Mouse (Mus musculus): ENCODE data around the gene Kit. TPM values are rescaled to one million over a fixed set of nuclear protein-coding genes. Genes with fewer than 3 reads are reported as not detected.

Gene Kit
- polyA plus RNA-seq, 1 experiment from 2014 or later: 1.5 TPM

- in situ Hi-C loops (cut with MboI; ENCODE audit: low pct_unique_long_range_greater_than_20kb): no loop called here
- DNase-seq (ENCODE audit: low read depth, low spot score) (no peak), ATAC-seq (no peak)
- POLR2A ChIA-PET: no interaction called here
- TF ChIP-seq CTCF (IDR thresholded peaks at IDR 0.05): no peak
- no peaks in the 10 kb centered on the region for H3K27me3 ChIP-seq
- CTCF ChIA-PET: no interaction called here
These were observed 16.2 kb downstream of the Kit start for GRCm38 (mm10) chr5:75590961-75591360.

GRCm38 (mm10) chr5:75591567-75591966 is 16.9 kb downstream of the Kit start:
- POLR2A ChIA-PET: no interaction called here
- TF ChIP-seq CTCF (IDR thresholded peaks at IDR 0.05): no peak
- DNase-seq (ENCODE audit: low read depth, low spot score) (no peak), ATAC-seq (no peak)
- in situ Hi-C loops (cut with MboI; ENCODE audit: low pct_unique_long_range_greater_than_20kb): no loop called here
- H3K27me3 ChIP-seq: no peaks in the 10 kb centered on the region
- CTCF ChIA-PET: no interaction called here

- no peak for DNase-seq (ENCODE audit: low read depth, low spot score)
- ATAC-seq: no peak
- no peak for TF ChIP-seq CTCF (IDR thresholded peaks at IDR 0.05)
- in situ Hi-C loops (cut with MboI; ENCODE audit: low pct_unique_long_range_greater_than_20kb): no loop called here
- POLR2A ChIA-PET: no interaction called here
- CTCF ChIA-PET: no interaction called here
- no peaks in the 10 kb centered on the region for H3K27me3 ChIP-seq
These were observed 20.6 kb downstream of the Kit start for GRCm38 (mm10) chr5:75595319-75595718.

GRCm38 (mm10) chr5:75596211-75596610 is 21.5 kb downstream of the Kit start:
- ATAC-seq: no peak
- CTCF ChIA-PET: no interaction called here
- no peak for TF ChIP-seq CTCF (IDR thresholded peaks at IDR 0.05)
- in situ Hi-C loops (cut with MboI; ENCODE audit: low pct_unique_long_range_greater_than_20kb): no loop called here
- POLR2A ChIA-PET: no interaction called here
- DNase-seq (ENCODE audit: low read depth, low spot score): no peak
- H3K27me3 ChIP-seq: no peaks in the 10 kb centered on the region

- no peak for ATAC-seq
- in situ Hi-C loops (cut with MboI; ENCODE audit: low pct_unique_long_range_greater_than_20kb): no loop called here
- H3K27me3 ChIP-seq: no peaks in the 10 kb centered on the region
- no peak for TF ChIP-seq CTCF (IDR thresholded peaks at IDR 0.05)
- DNase-seq (ENCODE audit: low read depth, low spot score): no peak
- ChIA-PET POLR2A (no interaction called here), CTCF (no interaction called here)
These were observed 22.6 kb downstream of the Kit start for GRCm38 (mm10) chr5:75597316-75597715.

GRCm38 (mm10) chr5:75598491-75598890 is 23.8 kb downstream of the Kit start:
- DNase-seq (ENCODE audit: low read depth, low spot score) (no peak), ATAC-seq (no peak)
- CTCF ChIA-PET: no interaction called here
- no peak for TF ChIP-seq CTCF (IDR thresholded peaks at IDR 0.05)
- POLR2A ChIA-PET: no interaction called here
- no peaks in the 10 kb centered on the region for H3K27me3 ChIP-seq
- in situ Hi-C loops (cut with MboI; ENCODE audit: low pct_unique_long_range_greater_than_20kb): no loop called here

GRCm38 (mm10) chr5:75599991-75600390 is 25.3 kb downstream of the Kit start:
- ChIA-PET CTCF (no interaction called here), POLR2A (no interaction called here)
- DNase-seq (ENCODE audit: low read depth, low spot score) (no peak), ATAC-seq (no peak)
- in situ Hi-C loops (cut with MboI; ENCODE audit: low pct_unique_long_range_greater_than_20kb): no loop called here
- no peak for TF ChIP-seq CTCF (IDR thresholded peaks at IDR 0.05)
- H3K27me3 ChIP-seq: no peaks in the 10 kb centered on the region

GRCm38 (mm10) chr5:75604238-75604637 is 29.5 kb downstream of the Kit start:
- in situ Hi-C loops (cut with MboI; ENCODE audit: low pct_unique_long_range_greater_than_20kb): no loop called here
- no peaks in the 10 kb centered on the region for H3K27me3 ChIP-seq
- POLR2A ChIA-PET: no interaction called here
- DNase-seq (ENCODE audit: low read depth, low spot score): no peak
- TF ChIP-seq CTCF (IDR thresholded peaks at IDR 0.05): no peak
- CTCF ChIA-PET: no interaction called here
- ATAC-seq: no peak

- in situ Hi-C loops (cut with MboI; ENCODE audit: low pct_unique_long_range_greater_than_20kb): no loop called here
These were observed 32.2 kb downstream of the Kit start for GRCm38 (mm10) chr5:75606898-75607297.

GRCm38 (mm10) chr5:75607971-75608370 is 33.3 kb downstream of the Kit start:
- ChIA-PET CTCF (interaction anchor here (1.3 kb wide), 1 partner anchor 40 kb away, joined by 3 read pairs; no protein-coding TSS in a partner anchor), POLR2A (no interaction called here)
- no peaks in the 10 kb centered on the region for H3K27me3 ChIP-seq
- ATAC-seq (no peak), DNase-seq (ENCODE audit: low read depth, low spot score) (no peak)
- TF ChIP-seq CTCF (IDR thresholded peaks at IDR 0.05): no peak
- in situ Hi-C loops (cut with MboI; ENCODE audit: low pct_unique_long_range_greater_than_20kb): no loop called here

More at GRCm38 (mm10) chr5:75606898-75607297, 32.2 kb downstream of the Kit start:
- POLR2A ChIA-PET: no interaction called here
- ATAC-seq (no peak), DNase-seq (ENCODE audit: low read depth, low spot score) (no peak)
- TF ChIP-seq CTCF (IDR thresholded peaks at IDR 0.05): no peak
- CTCF ChIA-PET: no interaction called here
- H3K27me3 ChIP-seq: no peaks in the 10 kb centered on the region

- no peak for DNase-seq (ENCODE audit: low read depth, low spot score)
- CTCF ChIA-PET: interaction anchor here (1.4 to 1.9 kb wide), 2 partner anchors 9 to 13 kb away, joined by 3 to 6 read pairs; no protein-coding TSS in a partner anchor
- no peak for ATAC-seq
- no peaks in the 10 kb centered on the region for H3K27me3 ChIP-seq
- POLR2A ChIA-PET: no interaction called here
- in situ Hi-C loops (cut with MboI; ENCODE audit: low pct_unique_long_range_greater_than_20kb): no loop called here
- no peak for TF ChIP-seq CTCF (IDR thresholded peaks at IDR 0.05)
These were observed 37.7 kb downstream of the Kit start for GRCm38 (mm10) chr5:75612380-75612779.

- ChIA-PET CTCF (interaction anchor here (1.4 to 1.9 kb wide), 2 partner anchors 10 to 12 kb away, joined by 3 to 6 read pairs; no protein-coding TSS in a partner anchor), POLR2A (no interaction called here)
- H3K27me3 ChIP-seq: no peaks in the 10 kb centered on the region
- no peak for ATAC-seq
- no peak for DNase-seq (ENCODE audit: low read depth, low spot score)
- in situ Hi-C loops (cut with MboI; ENCODE audit: low pct_unique_long_range_greater_than_20kb): no loop called here
- no peak for TF ChIP-seq CTCF (IDR thresholded peaks at IDR 0.05)
These were observed 38.2 kb downstream of the Kit start for GRCm38 (mm10) chr5:75612926-75613325.
